Mouse (Mus musculus) olfactory bulb, adult 2 months (tissue): ENCODE data around the gene Ralbp1. TPM values are rescaled to one million over a fixed set of nuclear protein-coding genes. Genes with fewer than 3 reads are reported as not detected.

Experiments used
- H3K27ac ChIP-seq: fragments of 200-500 bp; 2 replicates; pipeline ENCODE4 v1.5.1; 2012; ENCODE audit warnings: low read depth, low read length; ENCODE audit not compliant: insufficient read depth
- H3K4me1 ChIP-seq: fragments of 200-500 bp; 2 replicates; pipeline ENCODE4 v1.6.1; 2012; ENCODE audit warnings: low read length; ENCODE audit not compliant: control insufficient read depth, insufficient read depth
- H3K4me3 ChIP-seq: fragments of 200-500 bp; 2 replicates; pipeline ENCODE4 v1.5.1; 2012; ENCODE audit warnings: mild to moderate bottlenecking, low read depth, low read length, moderate library complexity; ENCODE audit not compliant: insufficient read depth
- CTCF ChIP-seq: fragments of 200-500 bp; IDR thresholded peaks from 2 replicates; pipeline ENCODE4 v1.5.1; 2012; ENCODE audit warnings: low read depth, mild to moderate bottlenecking, low read length, moderate library complexity; ENCODE audit not compliant: insufficient read depth
- POLR2A ChIP-seq: fragments of 200-500 bp; IDR thresholded peaks from 2 replicates; pipeline ENCODE4 v1.6.1; 2012; ENCODE audit warnings: mild to moderate bottlenecking, low read depth, low read length, moderate library complexity; ENCODE audit not compliant: insufficient read depth
- WGBS: fragments of 180-500 bp; shearing (Covaris S2); methylation state at CpG from one replicate; pipeline ENCODE4 v1.1.7; 2018; 5-methylcytosine and 5-hydroxymethylcytosine counted together
- polyA plus RNA-seq: library from polyadenylated mRNA; stranded (reverse); fragments of >200 nt; gene quantifications from 2 replicates; pipeline ENCODE4 v1.2.4, GENCODE M21; 2012; ENCODE audit warnings: low replicate concordance; ENCODE audit not compliant: missing spikeins, insufficient read depth, insufficient read length

The Ralbp1 gene
- polyA plus RNA-seq, 1 experiment: not detected

DNA sequence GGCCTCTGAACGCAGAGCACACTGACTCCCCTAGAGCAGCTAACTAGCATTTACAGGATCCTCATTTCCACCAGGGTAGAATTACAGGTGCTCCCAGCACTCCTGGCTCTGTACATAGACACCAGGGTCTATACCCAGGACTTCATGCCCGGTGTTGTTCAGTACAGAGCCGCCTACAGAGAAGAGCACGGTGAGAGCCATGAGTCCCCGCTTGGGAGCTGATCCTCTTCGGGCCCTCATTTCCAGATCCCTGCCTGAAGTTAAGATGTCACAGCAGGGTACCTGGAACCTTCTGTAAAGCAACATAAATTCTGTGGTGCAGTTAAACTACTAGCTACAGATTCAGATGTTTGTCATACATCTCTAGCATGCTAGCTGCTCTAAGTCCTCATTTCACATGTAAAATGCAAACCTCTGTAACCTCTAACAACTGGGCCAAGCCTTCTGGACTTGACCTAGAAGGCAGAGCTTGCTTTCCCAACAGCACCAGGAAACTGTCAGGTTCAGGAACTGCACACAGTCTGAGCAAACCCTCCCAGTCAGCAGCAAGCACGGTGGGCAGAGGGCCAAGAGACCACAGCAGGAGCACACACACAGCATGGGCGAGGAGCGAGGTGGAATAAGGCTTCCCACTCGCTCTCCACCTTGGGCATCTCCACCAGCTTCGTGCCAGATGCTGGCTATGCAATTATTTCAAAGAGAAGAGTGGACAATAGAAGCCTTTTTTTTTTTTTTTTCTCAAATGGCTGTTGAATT lies 37.7 kb downstream of the Ralbp1 start:
- Histone ChIP-seq H3K4me3 (no peak overlapping the region), H3K4me1 (peaks cover 6% of the 10 kb centered on the region), H3K27ac (no peak overlapping the region)
- WGBS: 42% methylated on average over 11 of the region's 11 CpGs
- TF ChIP-seq POLR2A (no peak), CTCF (no peak)

- peaks cover 17% of the 10 kb centered on the region for H3K4me1 ChIP-seq
- no peak overlapping the region for H3K27ac ChIP-seq
- no peak for TF ChIP-seq POLR2A
- no peak for TF ChIP-seq CTCF
- H3K4me3 ChIP-seq: no peak overlapping the region
- 91% methylated on average over 6 of the region's 6 CpGs for WGBS
These were observed 40.2 kb downstream of the Ralbp1 start for GRCm38 (mm10) chr17:65845423-65845822.

GRCm38 (mm10) chr17:65842669-65843381 lies 42.8 kb downstream of the Ralbp1 start:
- 65% methylated on average over 10 of the region's 10 CpGs for WGBS
- no peak overlapping the region for H3K27ac ChIP-seq
- peaks cover 14% of the 10 kb centered on the region for H3K4me1 ChIP-seq
- TF ChIP-seq POLR2A: no peak
- TF ChIP-seq CTCF: no peak
- H3K4me3 ChIP-seq: no peak overlapping the region

DNA sequence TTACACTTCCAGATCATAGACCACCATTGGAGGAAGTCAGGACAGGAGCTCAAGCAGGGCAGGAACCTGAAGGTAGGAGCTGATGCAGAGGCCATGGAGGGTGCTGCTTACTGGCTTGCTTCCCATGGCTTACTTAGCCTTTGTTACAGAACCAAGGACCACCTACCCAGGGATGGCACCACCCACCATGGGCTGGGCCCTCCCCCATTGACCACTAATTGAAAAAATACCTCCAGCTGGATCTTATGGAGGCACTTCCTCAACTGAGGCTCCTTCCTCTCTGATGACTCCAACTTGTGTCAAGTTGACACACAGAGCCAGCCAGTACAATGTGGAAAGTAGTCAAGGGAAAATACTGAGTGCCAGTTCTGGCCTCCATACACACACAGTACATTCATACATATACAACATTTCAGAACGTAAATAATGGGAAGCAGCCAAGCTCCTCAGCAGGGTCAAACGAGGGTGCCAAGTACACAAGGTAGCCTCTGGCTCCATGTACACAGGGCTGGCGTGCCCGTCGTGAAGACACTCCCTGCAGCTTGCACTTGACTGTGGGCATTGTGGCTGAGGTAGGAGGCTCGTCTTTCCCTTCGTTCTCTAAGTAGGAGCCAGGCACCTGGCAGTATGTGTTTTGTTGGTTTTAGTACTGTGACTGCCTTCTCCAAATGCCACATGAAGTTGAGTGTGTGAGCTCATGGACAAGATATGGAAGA lies 45.9 kb downstream of the Ralbp1 start:
- no peak overlapping the region for H3K4me3 ChIP-seq
- 64% methylated on average over 7 of the region's 7 CpGs for WGBS
- no peak overlapping the region for H3K27ac ChIP-seq
- TF ChIP-seq CTCF (no peak), POLR2A (no peak)
- H3K4me1 ChIP-seq: peaks cover 24% of the 10 kb centered on the region

GRCm38 (mm10) chr17:65836746-65837145 lies 48.9 kb downstream of the Ralbp1 start:
- H3K27ac ChIP-seq: 0 out of 2 replicates have a peak overlapping the region, but pooled peaks have one; percentile 21
- WGBS: 36% methylated on average over 3 of the region's 3 CpGs

DNA sequence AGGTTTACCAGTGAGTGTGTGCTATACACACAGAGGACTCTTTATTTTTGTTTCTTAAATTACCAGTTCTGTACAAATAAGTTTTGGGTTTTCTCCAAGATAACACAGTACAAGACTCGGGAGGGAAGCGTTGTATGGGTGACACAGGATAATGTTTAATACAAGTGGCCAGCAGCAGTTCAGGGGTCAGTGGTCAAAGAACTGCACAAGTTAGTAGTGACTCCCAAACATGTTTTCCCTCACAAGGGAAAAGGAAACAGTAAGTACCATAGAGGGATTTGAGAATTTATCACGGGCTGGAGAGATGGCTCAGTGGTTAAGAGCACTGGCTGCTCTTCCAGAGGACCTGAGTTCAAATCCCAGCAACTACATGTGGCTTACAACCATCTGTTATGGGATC lies 51.7 kb downstream of the Ralbp1 start:
- TF ChIP-seq POLR2A: no peak
- no peak for TF ChIP-seq CTCF
- Histone ChIP-seq H3K4me3 (no peak overlapping the region), H3K27ac (no peak overlapping the region), H3K4me1 (peaks cover 31% of the 10 kb centered on the region)
- 61% methylated on average over 3 of the region's 3 CpGs for WGBS

More at GRCm38 (mm10) chr17:65836746-65837145, 48.9 kb downstream of the Ralbp1 start:
- TF ChIP-seq POLR2A (no peak), CTCF (no peak)
- Histone ChIP-seq H3K4me1 (peaks cover 17% of the 10 kb centered on the region), H3K4me3 (no peak overlapping the region)

- WGBS: 63% methylated on average over 13 of the region's 13 CpGs
- TF ChIP-seq CTCF: no peak
- no peak for TF ChIP-seq POLR2A
- Histone ChIP-seq H3K4me3 (no peak overlapping the region), H3K27ac (peak overlapping the region; percentile 81), H3K4me1 (peaks cover 24% of the 10 kb centered on the region)
These were observed 55.3 kb downstream of the Ralbp1 start for GRCm38 (mm10) chr17:65830216-65830863.

GRCm38 (mm10) chr17:65828951-65829350 lies 56.6 kb downstream of the Ralbp1 start:
- Histone ChIP-seq H3K27ac (peak overlapping the region; percentile 61), H3K4me1 (peaks cover 24% of the 10 kb centered on the region), H3K4me3 (no peak overlapping the region)
- 73% methylated on average over 11 of the region's 11 CpGs for WGBS
- TF ChIP-seq CTCF: no peak
- no peak for TF ChIP-seq POLR2A

DNA sequence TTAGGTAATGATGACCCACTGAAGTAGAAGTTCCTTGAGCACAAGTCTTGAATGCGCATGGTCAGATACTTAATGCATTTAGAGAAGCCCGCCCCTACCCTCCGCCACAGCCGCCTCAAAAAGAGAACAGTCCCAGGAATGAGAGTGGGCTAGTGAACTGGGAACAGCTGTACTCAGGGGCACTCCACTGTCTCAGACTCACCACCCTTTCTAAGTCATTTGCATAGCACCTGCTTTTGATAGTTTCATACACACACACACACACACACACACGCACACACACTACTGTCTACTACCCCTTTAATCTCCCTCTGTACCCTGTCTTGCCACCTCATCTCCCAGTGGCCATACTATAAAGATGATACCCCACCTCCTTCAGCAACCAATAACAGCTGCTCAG lies 57.7 kb downstream of the Ralbp1 start:
- Histone ChIP-seq H3K4me1 (peaks cover 24% of the 10 kb centered on the region), H3K27ac (no peak overlapping the region), H3K4me3 (no peak overlapping the region)
- WGBS: 83% methylated on average over 5 of the region's 5 CpGs
- TF ChIP-seq POLR2A (no peak), CTCF (no peak)
